Mouse (Mus musculus) forebrain, embryonic 11.5 days (tissue): ENCODE measurements around the gene Pctp. TPM values are rescaled to one million over a fixed set of nuclear protein-coding genes. Genes with fewer than 3 reads are reported as not detected.

Source experiments
- ATAC-seq: fragments of 200-750 bp; cut with Nextera tagmentation; replicated peaks from 2 replicates; pipeline ENCODE4 v1.8.0; 2017; ENCODE audit warnings: moderate TSS enrichment; ENCODE audit not compliant: low FRiP score
- DNase-seq: peaks from one replicate; pipeline ENCODE4 v3.0.0-alpha.2; 2017; ENCODE audit warnings: low spot score
- H3K27ac ChIP-seq: fragments of 300-500 bp; sonication (generic); 2 replicates; pipeline ENCODE4 v1.5.1; 2014; ENCODE audit warnings: low read depth, low read length
- H3K27me3 ChIP-seq: fragments of 300-500 bp; sonication (generic); 2 replicates; pipeline ENCODE4 v1.6.1; 2014; ENCODE audit warnings: mild to moderate bottlenecking, low read length, mixed read lengths; ENCODE audit not compliant: control insufficient read depth, insufficient read depth
- H3K36me3 ChIP-seq: fragments of 300-500 bp; sonication (generic); 2 replicates; pipeline ENCODE4 v1.6.1; 2014; ENCODE audit warnings: mild to moderate bottlenecking, low read length, moderate library complexity, mixed read lengths; ENCODE audit not compliant: control insufficient read depth, insufficient read depth
- H3K4me1 ChIP-seq: fragments of 300-500 bp; sonication (generic); replicated peaks from 2 replicates; pipeline ENCODE4 v1.6.1; 2014; ENCODE audit warnings: low read length, mixed read lengths; ENCODE audit not compliant: control insufficient read depth, insufficient read depth
- H3K4me2 ChIP-seq: fragments of 300-500 bp; sonication (generic); 2 replicates; pipeline ENCODE4 v1.6.1; 2014; ENCODE audit warnings: low read depth, mild to moderate bottlenecking, low read length, moderate library complexity, mixed read lengths; ENCODE audit not compliant: severe bottlenecking
- H3K4me3 ChIP-seq: fragments of 300-500 bp; sonication (generic); 2 replicates; pipeline ENCODE4 v1.5.1; 2014; ENCODE audit warnings: low read depth, low read length
- H3K9ac ChIP-seq: fragments of 300-500 bp; sonication (generic); 2 replicates; pipeline ENCODE4 v1.6.1; 2014; ENCODE audit warnings: low read length
- H3K9me3 ChIP-seq: fragments of 300-500 bp; sonication (generic); 2 replicates; pipeline ENCODE4 v1.6.1; 2016; ENCODE audit warnings: low read length, mixed read lengths; ENCODE audit not compliant: control insufficient read depth
- WGBS: fragments of 180-500 bp; shearing (Covaris S2); extraction: QIAGEN DNeasy Blood & Tissue Kit; methylation state at CpG from one replicate; pipeline ENCODE4 v1.1.7; 2014; 5-methylcytosine and 5-hydroxymethylcytosine counted together
- polyA plus RNA-seq: library from polyadenylated mRNA; unstranded; fragments of >200 nt; fragmentation: Nextera tagmentation; extraction: Ambion mirVana; gene quantifications from 2 replicates; pipeline ENCODE4 v1.2.1, GENCODE M21; 2014

Pctp gene
- polyA plus RNA-seq, 1 experiment from 2014 or later, result 10.2 TPM

GRCm38 (mm10) chr11:89977746-89978352 is 24.8 kb downstream of the Pctp start:
- Histone ChIP-seq H3K4me1 (peaks cover 9% of the 10 kb centered on the region; the same call in 1 of the 2 replicates), H3K9me3 (no peaks in the 10 kb centered on the region), H3K36me3 (no peaks in the 10 kb centered on the region), H3K27ac (no peak overlapping the region), H3K4me3 (no peak overlapping the region), H3K4me2 (no peak overlapping the region), H3K27me3 (no peaks in the 10 kb centered on the region), H3K9ac (no peak overlapping the region)
- ATAC-seq, result no peak; the same call in 1 of the 2 replicates
- 41% methylated on average over 7 of the region's 7 CpGs for WGBS
- no peak for DNase-seq

GRCm38 (mm10) chr11:89976361-89976760 is 26.3 kb downstream of the Pctp start:
- WGBS, result 89% methylated on average over 5 of the region's 5 CpGs
- H3K27ac ChIP-seq, result no peak overlapping the region
- H3K27me3 ChIP-seq, result no peaks in the 10 kb centered on the region
- H3K4me2 ChIP-seq, result no peak overlapping the region
- no peak overlapping the region for H3K4me3 ChIP-seq
- no peak overlapping the region for H3K9ac ChIP-seq
- peaks cover 9% of the 10 kb centered on the region; the same call in 1 of the 2 replicates for H3K4me1 ChIP-seq
- no peak for DNase-seq
- ATAC-seq, result no peak
- H3K9me3 ChIP-seq, result no peaks in the 10 kb centered on the region
- H3K36me3 ChIP-seq, result no peaks in the 10 kb centered on the region

- Histone ChIP-seq H3K9me3 (no peaks in the 10 kb centered on the region), H3K27ac (no peak overlapping the region), H3K4me3 (no peak overlapping the region), H3K4me2 (no peak overlapping the region), H3K9ac (no peak overlapping the region), H3K36me3 (no peaks in the 10 kb centered on the region), H3K4me1 (no peaks in the 10 kb centered on the region), H3K27me3 (no peaks in the 10 kb centered on the region)
- DNase-seq, result no peak
- WGBS, result 56% methylated on average over 3 of the region's 3 CpGs
- ATAC-seq, result no peak
Measured at GRCm38 (mm10) chr11:89971296-89971695, 31.4 kb downstream of the Pctp start.

GRCm38 (mm10) chr11:89970726-89971125 is 32.0 kb downstream of the Pctp start:
- Histone ChIP-seq H3K4me2 (no peak overlapping the region), H3K9me3 (no peaks in the 10 kb centered on the region), H3K4me3 (no peak overlapping the region), H3K27ac (no peak overlapping the region), H3K4me1 (no peaks in the 10 kb centered on the region), H3K27me3 (no peaks in the 10 kb centered on the region), H3K36me3 (no peaks in the 10 kb centered on the region), H3K9ac (no peak overlapping the region)
- 66% methylated on average over 4 of the region's 4 CpGs for WGBS
- DNase-seq (no peak), ATAC-seq (no peak)

DNA sequence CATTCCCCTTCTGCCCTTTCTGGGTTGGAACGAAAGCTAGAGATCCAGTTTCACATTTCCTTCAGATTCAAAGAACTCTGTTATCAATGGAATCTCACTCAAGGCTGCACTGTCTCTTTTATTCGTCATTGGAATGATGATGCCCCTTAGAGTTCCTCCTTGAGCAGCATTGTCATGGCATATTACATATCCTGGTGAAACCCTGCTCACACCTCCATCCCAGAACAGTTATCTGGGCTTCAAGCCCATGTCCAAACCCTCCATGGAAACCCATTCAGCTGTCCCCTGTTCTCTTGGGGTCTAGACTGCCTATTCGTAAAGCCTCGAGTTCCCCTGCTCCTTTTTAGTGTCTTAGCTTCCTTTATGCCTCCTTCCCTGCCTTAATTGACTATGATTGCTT is 33.6 kb downstream of the Pctp start:
- Histone ChIP-seq H3K9me3 (no peaks in the 10 kb centered on the region), H3K4me2 (no peak overlapping the region), H3K27ac (no peak overlapping the region), H3K4me1 (no peaks in the 10 kb centered on the region), H3K9ac (no peak overlapping the region), H3K36me3 (no peaks in the 10 kb centered on the region), H3K4me3 (no peak overlapping the region), H3K27me3 (no peaks in the 10 kb centered on the region)
- ATAC-seq, result no peak
- no peak for DNase-seq
- 78% methylated on average over 4 of the region's 4 CpGs for WGBS

DNA sequence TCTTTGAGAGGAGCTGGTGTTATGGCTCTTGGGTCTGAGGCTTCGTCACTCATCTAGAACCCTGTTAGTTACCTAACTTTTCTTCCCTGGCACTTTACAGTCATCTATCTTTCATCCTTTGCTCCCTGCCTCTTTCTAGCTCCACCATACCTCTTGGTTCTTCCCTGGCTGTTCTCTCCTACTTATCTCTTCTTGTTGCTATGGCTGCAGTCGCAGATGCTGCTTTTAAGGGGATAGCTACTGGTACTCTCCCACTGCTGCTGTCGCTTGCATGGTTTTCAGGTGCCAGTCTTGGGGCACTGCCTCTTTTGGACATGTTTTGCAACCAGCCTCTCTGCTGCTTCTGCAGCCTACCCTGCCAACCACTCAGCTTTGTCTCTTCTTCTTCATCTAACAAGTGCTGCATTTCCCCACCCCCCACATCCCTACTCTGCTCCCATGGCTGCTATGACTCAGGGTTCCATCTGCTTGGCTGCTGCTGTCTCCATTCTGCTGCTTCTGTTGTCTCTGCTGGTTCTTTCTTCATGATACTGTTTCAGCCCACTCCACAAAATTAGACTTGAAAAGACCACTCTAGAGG is 51.9 kb downstream of the Pctp start:
- ATAC-seq (no peak), DNase-seq (no peak)
- Histone ChIP-seq H3K9me3 (no peaks in the 10 kb centered on the region), H3K4me3 (no peak overlapping the region), H3K4me2 (no peak overlapping the region), H3K4me1 (no peaks in the 10 kb centered on the region), H3K27me3 (no peaks in the 10 kb centered on the region), H3K9ac (no peak overlapping the region), H3K27ac (no peak overlapping the region), H3K36me3 (no peaks in the 10 kb centered on the region)
- 91% methylated on average over 3 of the region's 3 CpGs for WGBS

- no peak for ATAC-seq
- DNase-seq, result no peak
- H3K4me3 ChIP-seq, result no peak overlapping the region
- no peaks in the 10 kb centered on the region for H3K27me3 ChIP-seq
- H3K27ac ChIP-seq, result no peak overlapping the region
- H3K9me3 ChIP-seq, result no peaks in the 10 kb centered on the region
- H3K36me3 ChIP-seq, result no peaks in the 10 kb centered on the region
- WGBS, result 88% methylated on average over 4 of the region's 4 CpGs
- H3K9ac ChIP-seq, result no peak overlapping the region
- H3K4me2 ChIP-seq, result no peak overlapping the region
- H3K4me1 ChIP-seq, result no peaks in the 10 kb centered on the region
Measured at GRCm38 (mm10) chr11:89947806-89948205, 54.9 kb downstream of the Pctp start.

DNA sequence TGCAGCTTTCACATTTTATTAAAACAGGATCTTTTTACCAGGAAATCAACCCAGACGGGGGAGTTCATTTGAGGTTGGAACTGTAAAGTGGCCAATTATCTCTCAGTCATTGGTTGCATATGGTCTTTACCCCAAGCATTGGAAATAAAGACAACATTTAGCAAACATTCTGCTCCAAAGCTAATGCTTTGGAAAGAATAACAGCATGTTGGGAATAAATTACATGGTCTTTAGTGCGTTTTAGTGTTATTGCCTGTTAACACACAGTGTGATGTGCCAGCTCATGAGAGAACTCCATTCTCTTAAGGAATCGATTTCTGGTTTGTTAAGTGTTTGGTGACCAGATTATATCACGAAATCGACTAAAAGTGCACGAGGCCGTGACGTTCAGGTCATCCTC is 57.5 kb downstream of the Pctp start:
- DNase-seq, result no peak
- H3K4me1 ChIP-seq, result no peaks in the 10 kb centered on the region
- no peaks in the 10 kb centered on the region for H3K9me3 ChIP-seq
- no peak overlapping the region for H3K27ac ChIP-seq
- no peak overlapping the region for H3K4me3 ChIP-seq
- H3K36me3 ChIP-seq, result no peaks in the 10 kb centered on the region
- no peak overlapping the region for H3K9ac ChIP-seq
- ATAC-seq, result no peak
- 93% methylated on average over 8 of the region's 8 CpGs for WGBS
- no peak overlapping the region for H3K4me2 ChIP-seq
- H3K27me3 ChIP-seq, result no peaks in the 10 kb centered on the region

- H3K4me3 ChIP-seq, result no peak overlapping the region
- 47% methylated on average over 7 of the region's 7 CpGs for WGBS
- ATAC-seq, result no peak
Measured at GRCm38 (mm10) chr11:89937241-89937640, 65.5 kb downstream of the Pctp start.

More at GRCm38 (mm10) chr11:89937241-89937640, 65.5 kb downstream of the Pctp start:
- H3K4me1 ChIP-seq, result peaks cover 7% of the 10 kb centered on the region; the same call in 1 of the 2 replicates
- H3K4me2 ChIP-seq, result no peak overlapping the region
- H3K27ac ChIP-seq, result no peak overlapping the region
- DNase-seq, result no peak
- H3K9ac ChIP-seq, result no peak overlapping the region
- peaks cover 2% of the 10 kb centered on the region; the same call in 1 of the 2 replicates for H3K27me3 ChIP-seq
- no peaks in the 10 kb centered on the region for H3K9me3 ChIP-seq
- no peaks in the 10 kb centered on the region for H3K36me3 ChIP-seq
